In genomic region chr6:92521526-92522075, GRCm38 (mm10) we compare ENCODE assay signal across 9 mouse cellular contexts.
DNase-seq lines count a peak whose midpoint lies in the region; ATAC-seq and TF ChIP-seq lines count a peak whose summit lies in the region.
"Had no signal": no experiment of that assay in that cellular context is flagged by ENCODE, and none has a peak within 500 bp of the region (broad histone marks: within the 10 kb centered on the region; RNA-seq: fewer than 3 reads in every experiment).

No protein-coding gene starts in this region.

- peaks cover under 1% of the 10 kb centered on the region; the same call in 1 of the 2 replicates for H3K4me1 ChIP-seq in limb, embryonic 14.5 days (ENCODE audit: control insufficient read depth, insufficient read depth, low read length)
- peaks cover 11% of the 10 kb centered on the region for H3K4me1 ChIP-seq in limb, embryonic 10.5 days
- H3K4me1 ChIP-seq in liver, embryonic 11.5 days (replicated peaks; ENCODE audit: control insufficient read depth, insufficient read depth, low read length), result no peaks in the 10 kb centered on the region; the same call in 1 of the 2 replicates

- no peak overlapping the region for H3K9ac ChIP-seq in limb, embryonic 14.5 days (ENCODE audit: low read depth, low read length, severe bottlenecking)
- H3K9ac ChIP-seq in liver, embryonic 11.5 days (ENCODE audit: low read depth, low read length), result no peak overlapping the region

- no peak overlapping the region for H3K27ac ChIP-seq in limb, embryonic 14.5 days (replicated peaks; ENCODE audit: low read depth, low read length)
- no peak overlapping the region for H3K27ac ChIP-seq in limb, embryonic 10.5 days
- no peak overlapping the region for H3K27ac ChIP-seq in liver, embryonic 11.5 days (ENCODE audit: low read depth, low read length)
- H3K27ac ChIP-seq: macrophage had no signal

- intact Hi-C loops in gastrocnemius, postnatal 14 days (cut with DNase I; ENCODE audit: low total_unique reads), result no loop called here

- no peak for ATAC-seq in limb, embryonic 14.5 days (ENCODE audit: low FRiP score, low read depth)
- ATAC-seq in liver, embryonic 11.5 days (replicated peaks; ENCODE audit: low FRiP score), result no peak

- 69% methylated on average over 7 of the region's 7 CpGs for whole genome bisulfite sequencing in limb, embryonic 14.5 days
- 76% methylated on average over 7 of the region's 7 CpGs for WGBS in limb, embryonic 10.5 days
- WGBS in liver, embryonic 11.5 days, result 72% methylated on average over 7 of the region's 7 CpGs

- no peak for TF ChIP-seq POLR2A in limb, embryonic 14.5 days (IDR thresholded peaks at IDR 0.05; ENCODE audit: borderline replicate concordance, extremely low read depth, insufficient read depth, insufficient read length)

- no peaks in the 10 kb centered on the region for H3K36me3 ChIP-seq in limb, embryonic 14.5 days (ENCODE audit: control insufficient read depth, insufficient read depth, low read length)
- H3K36me3 ChIP-seq in limb, embryonic 10.5 days, result no peaks in the 10 kb centered on the region
- H3K36me3 ChIP-seq in liver, embryonic 11.5 days (ENCODE audit: control insufficient read depth, insufficient read depth, low read length), result no peaks in the 10 kb centered on the region

- DNase-seq in limb, embryonic 14.5 days (ENCODE audit: low spot score), result peak; percentile 33
- DNase-seq in limb, embryonic 10.5 days (ENCODE audit: low spot score), result no peak
- DNase-seq in cerebellum, adult 11 months, result peak; percentile 48
- DNase-seq in gastrocnemius, postnatal 14 days, result peak; percentile 34
- peak; percentile 48 to 62 for DNase-seq in layer of hippocampus, postnatal 25 days (ENCODE audit: extremely low spot score in 1 of 2, low spot score in 1 of 2)
- DNase-seq in right cerebral cortex, postnatal 36 days (ENCODE audit: low spot score in 2 of 2), result peak; percentile 73 to 79
- DNase-seq in liver, embryonic 11.5 days (ENCODE audit: low spot score), result no peak
- no peak for DNase-seq in retina, postnatal 1 day

- H3K9me3 ChIP-seq in limb, embryonic 14.5 days (ENCODE audit: control insufficient read depth, low read length), result no peaks in the 10 kb centered on the region
- no peaks in the 10 kb centered on the region for H3K9me3 ChIP-seq in limb, embryonic 10.5 days (replicated peaks)
- H3K9me3 ChIP-seq in liver, embryonic 11.5 days (ENCODE audit: control insufficient read depth, low read length), result no peaks in the 10 kb centered on the region

- no peak overlapping the region for H3K4me2 ChIP-seq in limb, embryonic 14.5 days (replicated peaks; ENCODE audit: low read depth, low read length, severe bottlenecking)
- H3K4me2 ChIP-seq in liver, embryonic 11.5 days, result no peak overlapping the region

- no peaks in the 10 kb centered on the region for H3K27me3 ChIP-seq in limb, embryonic 14.5 days (ENCODE audit: control insufficient read depth, insufficient read depth, low read length)
- no peaks in the 10 kb centered on the region for H3K27me3 ChIP-seq in limb, embryonic 10.5 days (ENCODE audit: low read depth, poor library complexity, severe bottlenecking)
- no peaks in the 10 kb centered on the region for H3K27me3 ChIP-seq in liver, embryonic 11.5 days (replicated peaks; ENCODE audit: control insufficient read depth, insufficient read depth, low read length)

- no peak overlapping the region for H3K4me3 ChIP-seq in limb, embryonic 14.5 days (replicated peaks; ENCODE audit: low read length)
- H3K4me3 ChIP-seq in limb, embryonic 10.5 days, result no peak overlapping the region
- no peak overlapping the region for H3K4me3 ChIP-seq in liver, embryonic 11.5 days (ENCODE audit: low read depth, low read length)

Comparison
In these comparisons a context has a peak if more than half of its experiments do, and no peak if none do; other contexts are left out.
1. DNase-seq: peak in limb, embryonic 14.5 days (single experiment), cerebellum, adult 11 months (single experiment), gastrocnemius, postnatal 14 days (single experiment), layer of hippocampus, postnatal 25 days (2 of 2) and right cerebral cortex, postnatal 36 days (2 of 2); none in limb, embryonic 10.5 days (single experiment), liver, embryonic 11.5 days (single experiment) and retina, postnatal 1 day (single experiment).